Mouse (Mus musculus) midbrain, embryonic 10.5 days (tissue): ENCODE measurements around the gene Zw10. TPM values are rescaled to one million over a fixed set of nuclear protein-coding genes. Genes with fewer than 3 reads are reported as not detected.

ENCODE experiments used
- DNase-seq: peaks from one replicate; pipeline ENCODE4 v3.0.0-alpha.2; 2017; ENCODE audit warnings: low spot score
- H3K27ac ChIP-seq: fragments of 300-500 bp; sonication (generic); replicated peaks from 2 replicates; pipeline ENCODE4 v1.5.1; 2016; ENCODE audit warnings: mild to moderate bottlenecking
- H3K27me3 ChIP-seq: fragments of 300-500 bp; sonication (generic); 2 replicates; pipeline ENCODE4 v1.6.1; 2016; ENCODE audit warnings: low read depth, mild to moderate bottlenecking; ENCODE audit not compliant: poor library complexity, severe bottlenecking
- H3K36me3 ChIP-seq: fragments of 300-500 bp; sonication (generic); 2 replicates; pipeline ENCODE4 v1.6.1; 2016; ENCODE audit warnings: mild to moderate bottlenecking, moderate library complexity
- H3K4me1 ChIP-seq: fragments of 300-500 bp; sonication (generic); 2 replicates; pipeline ENCODE4 v1.6.1; 2016
- H3K4me3 ChIP-seq: fragments of 300-500 bp; sonication (generic); 2 replicates; pipeline ENCODE4 v1.5.1; 2016; ENCODE audit warnings: mild to moderate bottlenecking, moderate library complexity
- H3K9me3 ChIP-seq: fragments of 300-500 bp; sonication (generic); replicated peaks from 2 replicates; pipeline ENCODE4 v1.6.1; 2016; ENCODE audit warnings: mild to moderate bottlenecking
- WGBS: fragments of 180-500 bp; shearing (Covaris S2); methylation state at CpG from one replicate; pipeline ENCODE4 v1.1.7; 2016; 5-methylcytosine and 5-hydroxymethylcytosine counted together
- polyA plus RNA-seq: library from polyadenylated mRNA; unstranded; fragments of >200 nt; fragmentation: Nextera tagmentation; extraction: Ambion mirVana; gene quantifications from 2 replicates; pipeline ENCODE4 v1.2.1, GENCODE M21; 2016

Zw10 gene
- 57.3 and 60.1 TPM in 2 replicates for polyA plus RNA-seq

DNA sequence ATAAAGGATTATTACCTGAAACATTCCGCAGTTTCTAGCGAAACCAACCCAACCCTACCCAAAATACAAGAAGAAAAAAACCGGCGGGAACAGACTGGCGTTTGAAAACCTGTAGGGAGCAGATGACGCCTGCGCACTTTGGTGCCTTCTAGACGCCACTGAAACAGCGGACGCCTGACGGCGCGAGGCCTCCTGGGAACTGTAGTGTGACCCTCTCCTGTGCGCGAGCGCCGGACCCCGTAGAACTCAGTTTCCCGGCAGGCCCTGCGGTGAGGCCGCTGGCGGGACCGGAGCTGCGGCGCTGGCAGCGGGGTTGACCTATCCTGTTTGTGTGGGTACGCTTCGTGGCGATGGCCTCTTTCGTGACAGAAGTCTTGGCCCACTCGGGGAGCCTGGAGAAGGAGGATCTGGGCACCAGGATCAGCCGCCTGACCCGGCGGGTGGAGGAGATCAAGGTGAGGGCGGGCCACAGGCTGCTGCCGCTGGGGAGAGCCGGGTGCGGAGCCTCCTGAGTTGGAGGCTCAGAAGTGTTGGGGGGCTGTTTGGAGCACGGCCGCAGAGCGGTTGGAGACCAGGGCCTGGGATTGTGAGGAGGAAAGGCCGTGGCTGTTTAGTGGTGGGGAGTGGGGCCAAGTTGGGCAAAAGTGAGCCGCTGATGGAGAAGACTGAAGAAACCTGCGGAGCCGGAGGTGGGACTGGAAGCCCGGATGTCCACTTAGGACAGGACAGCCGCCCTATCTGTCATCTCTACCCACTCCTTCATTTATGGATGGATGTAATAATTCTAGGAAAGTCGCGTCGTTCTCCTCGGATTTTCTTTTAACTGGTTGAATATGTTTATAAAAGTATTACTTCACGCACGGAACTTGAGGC, at the start of gene Zw10:
TSS of gene Zw10 (plus strand) at position 281 of the 873 bp plus-strand sequence.
- Histone ChIP-seq H3K4me3 (peak within 1 kb of the TSS; percentile 82), H3K9me3 (no peaks in the 10 kb centered on the region), H3K27me3 (no peaks in the 10 kb centered on the region), H3K27ac (peak within 1 kb of the TSS; percentile 89), H3K4me1 (peaks cover 17% of the 10 kb centered on the region), H3K36me3 (peaks cover 26% of the 10 kb centered on the region)
- under 1% methylated on average over 53 of the region's 53 CpGs for WGBS
- peak; percentile 96 for DNase-seq

DNA sequence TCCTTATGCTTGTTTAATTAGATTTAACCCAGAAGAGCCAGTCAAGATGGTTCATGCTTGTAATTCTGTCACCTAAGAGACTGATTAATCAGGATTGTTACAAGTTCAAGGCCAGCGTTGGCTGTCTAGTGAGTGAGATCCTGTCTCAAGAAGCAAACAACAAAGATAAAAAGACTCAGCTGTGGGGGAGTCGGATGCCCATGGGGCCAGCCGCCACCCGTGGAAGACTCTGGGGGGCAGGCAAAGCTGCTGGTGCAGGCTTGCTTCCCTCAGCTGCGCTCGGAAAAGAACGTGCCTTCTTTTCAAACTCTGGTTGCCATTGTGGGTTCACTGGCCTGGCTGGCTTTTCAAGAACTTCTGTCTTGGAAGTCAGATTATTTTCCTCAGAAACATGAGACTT, 39.6 kb upstream of the Zw10 start:
- 87% methylated on average over 7 of the region's 7 CpGs for WGBS
- Histone ChIP-seq H3K9me3 (no peaks in the 10 kb centered on the region), H3K27ac (no peak overlapping the region), H3K36me3 (peaks cover 93% of the 10 kb centered on the region), H3K4me1 (no peaks in the 10 kb centered on the region), H3K27me3 (no peaks in the 10 kb centered on the region), H3K4me3 (no peak overlapping the region)
- DNase-seq = no peak

DNA sequence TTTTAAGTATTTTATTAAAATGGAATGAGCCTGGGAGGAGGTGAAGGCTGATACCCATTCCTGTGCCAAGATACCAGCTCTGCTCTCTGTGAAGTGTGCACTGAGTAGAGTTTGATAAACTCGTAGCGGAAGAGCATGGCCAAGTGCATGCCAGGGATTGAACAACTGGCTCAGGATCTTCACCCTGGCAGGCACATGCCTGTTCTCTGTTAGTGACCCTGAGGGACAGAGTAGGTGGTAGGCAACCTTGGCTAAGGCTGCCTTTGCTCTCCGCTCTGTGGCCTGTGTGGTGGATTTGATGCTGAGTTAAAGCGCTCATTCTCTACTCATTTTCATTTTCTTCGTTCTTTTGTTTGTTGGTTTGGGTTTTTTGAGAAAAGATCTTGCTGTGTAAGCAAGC, 34.1 kb upstream of the Zw10 start:
- no peak for DNase-seq
- no peaks in the 10 kb centered on the region for H3K4me1 ChIP-seq
- no peak overlapping the region for H3K4me3 ChIP-seq
- whole genome bisulfite sequencing = 96% methylated on average over 5 of the region's 5 CpGs
- no peaks in the 10 kb centered on the region for H3K9me3 ChIP-seq
- H3K36me3 ChIP-seq = peaks cover 86% of the 10 kb centered on the region
- no peaks in the 10 kb centered on the region for H3K27me3 ChIP-seq
- no peak overlapping the region for H3K27ac ChIP-seq

DNA sequence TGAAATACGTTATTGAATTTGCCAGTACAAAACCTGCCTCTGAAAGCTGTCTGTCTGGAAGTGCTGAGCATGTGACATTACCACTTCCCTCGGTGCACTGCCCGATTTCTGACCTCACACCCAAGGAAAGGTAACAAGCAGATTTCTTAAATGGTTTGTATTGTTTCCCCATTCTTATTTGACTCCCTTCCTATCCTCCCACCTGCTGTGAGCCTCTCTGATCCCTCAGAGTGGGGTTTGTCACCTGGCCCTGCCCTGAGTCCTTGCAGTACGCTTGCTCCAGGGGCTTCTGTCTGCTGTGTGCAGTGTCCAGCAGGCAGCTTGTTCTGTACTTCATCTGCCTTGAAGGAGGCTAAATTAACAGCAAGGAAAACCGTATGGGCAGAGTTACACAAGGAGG, 31.5 kb upstream of the Zw10 start:
- no peaks in the 10 kb centered on the region for H3K9me3 ChIP-seq
- DNase-seq = no peak
- peaks cover 87% of the 10 kb centered on the region for H3K36me3 ChIP-seq
- H3K27me3 ChIP-seq = no peaks in the 10 kb centered on the region
- no peaks in the 10 kb centered on the region for H3K4me1 ChIP-seq
- H3K4me3 ChIP-seq = no peak overlapping the region
- 90% methylated on average over 5 of the region's 5 CpGs for WGBS
- no peak overlapping the region for H3K27ac ChIP-seq

DNA sequence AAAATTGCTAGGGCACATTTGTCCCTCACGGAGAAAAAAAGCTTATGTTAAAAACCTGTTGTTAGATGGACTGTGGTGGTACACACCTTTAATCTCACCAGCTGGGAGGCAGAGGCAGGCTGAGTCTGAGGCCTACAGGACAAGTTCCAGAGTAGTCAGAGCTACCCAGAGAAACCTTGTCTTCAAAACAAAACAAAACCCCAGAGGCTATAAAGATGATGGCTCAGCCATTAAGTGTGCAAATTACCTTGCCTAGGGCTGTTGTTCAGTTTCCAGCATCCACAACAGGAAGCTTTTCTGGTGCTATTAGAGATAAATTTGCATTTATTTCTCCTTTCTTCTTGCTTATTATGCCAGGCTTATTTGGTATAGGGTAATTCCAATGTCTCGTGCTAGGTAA, 30.9 kb upstream of the Zw10 start:
- Histone ChIP-seq H3K9me3 (no peaks in the 10 kb centered on the region), H3K4me3 (no peak overlapping the region), H3K36me3 (peaks cover 87% of the 10 kb centered on the region), H3K27ac (no peak overlapping the region), H3K27me3 (no peaks in the 10 kb centered on the region), H3K4me1 (no peaks in the 10 kb centered on the region)
- DNase-seq = no peak
- WGBS = 95% methylated on average over 2 of the region's 2 CpGs

DNA sequence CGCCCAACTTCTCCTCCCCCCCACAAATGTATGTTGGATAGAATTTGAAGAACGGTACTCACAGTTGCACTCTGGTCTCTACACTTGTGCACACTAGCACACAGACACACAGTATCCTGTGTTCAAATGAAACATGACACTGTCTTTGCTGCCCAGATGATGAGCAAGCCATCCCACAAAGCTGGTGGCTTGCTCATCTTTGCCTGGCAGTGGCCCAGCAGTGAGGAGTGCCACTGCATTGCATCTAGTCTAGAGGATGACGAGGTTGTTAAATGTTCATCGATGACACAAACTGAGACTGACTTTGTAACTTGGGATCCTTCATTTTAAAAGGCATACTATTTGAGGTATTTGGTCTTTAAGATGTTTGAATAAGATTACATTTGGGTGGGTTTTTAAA, 20.6 kb upstream of the Zw10 start:
- H3K36me3 ChIP-seq = peaks cover 99% of the 10 kb centered on the region
- H3K9me3 ChIP-seq = no peaks in the 10 kb centered on the region
- WGBS = 94% methylated on average over 4 of the region's 4 CpGs
- DNase-seq = no peak
- no peaks in the 10 kb centered on the region for H3K27me3 ChIP-seq
- H3K4me1 ChIP-seq = no peaks in the 10 kb centered on the region
- no peak overlapping the region for H3K4me3 ChIP-seq
- no peak overlapping the region for H3K27ac ChIP-seq

DNA sequence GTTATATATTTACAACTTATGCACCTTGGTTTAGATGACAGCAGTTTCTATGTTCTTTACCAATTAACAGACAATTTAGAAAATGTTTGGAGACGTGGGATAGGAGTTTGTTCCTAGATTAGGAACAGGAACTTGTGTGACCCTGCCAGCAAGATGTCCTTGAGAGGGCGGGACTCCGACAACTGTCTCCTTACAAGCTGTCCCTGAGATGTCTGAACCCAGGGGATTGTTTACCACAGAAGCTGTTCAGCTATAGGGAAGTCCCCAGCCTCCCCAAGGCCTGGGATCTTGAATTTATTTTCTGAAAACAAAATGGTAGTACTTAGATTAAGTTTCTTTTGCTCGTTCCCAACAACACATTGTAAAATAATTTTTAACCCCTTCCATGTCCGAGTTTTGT, 4.5 kb upstream of the Zw10 start:
- peaks cover 5% of the 10 kb centered on the region for H3K4me1 ChIP-seq
- H3K4me3 ChIP-seq = no peak overlapping the region
- WGBS = 81% methylated on average over 5 of the region's 5 CpGs
- H3K27ac ChIP-seq = no peak overlapping the region
- DNase-seq = no peak
- no peaks in the 10 kb centered on the region for H3K27me3 ChIP-seq
- H3K36me3 ChIP-seq = no peaks in the 10 kb centered on the region
- no peaks in the 10 kb centered on the region for H3K9me3 ChIP-seq

DNA sequence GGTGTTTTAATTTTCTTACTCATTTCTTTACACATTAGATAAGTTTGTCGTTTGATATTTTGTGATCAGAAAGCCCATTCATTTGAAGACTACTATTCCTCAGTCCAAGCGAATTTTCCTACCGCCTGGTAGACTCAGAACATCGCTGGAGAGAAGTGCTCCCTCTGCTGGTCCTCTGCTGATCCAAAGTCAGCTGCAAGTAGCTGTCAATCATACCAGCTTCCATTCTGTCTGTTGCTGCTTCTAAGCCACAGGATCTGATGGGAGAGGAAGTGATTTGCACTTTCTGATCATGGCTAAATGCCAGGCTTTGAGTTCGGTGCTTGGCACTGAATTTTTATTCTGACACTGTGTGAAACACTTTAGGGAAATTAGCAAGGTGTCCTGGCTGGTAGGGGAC, 4.1 kb upstream of the Zw10 start:
- DNase-seq = peak; percentile 57
- H3K9me3 ChIP-seq = no peaks in the 10 kb centered on the region
- H3K4me3 ChIP-seq = no peak overlapping the region
- peaks cover 9% of the 10 kb centered on the region for H3K4me1 ChIP-seq
- H3K27me3 ChIP-seq = no peaks in the 10 kb centered on the region
- WGBS = 17% methylated on average over 5 of the region's 5 CpGs
- H3K27ac ChIP-seq = no peak overlapping the region
- H3K36me3 ChIP-seq = no peaks in the 10 kb centered on the region

DNA sequence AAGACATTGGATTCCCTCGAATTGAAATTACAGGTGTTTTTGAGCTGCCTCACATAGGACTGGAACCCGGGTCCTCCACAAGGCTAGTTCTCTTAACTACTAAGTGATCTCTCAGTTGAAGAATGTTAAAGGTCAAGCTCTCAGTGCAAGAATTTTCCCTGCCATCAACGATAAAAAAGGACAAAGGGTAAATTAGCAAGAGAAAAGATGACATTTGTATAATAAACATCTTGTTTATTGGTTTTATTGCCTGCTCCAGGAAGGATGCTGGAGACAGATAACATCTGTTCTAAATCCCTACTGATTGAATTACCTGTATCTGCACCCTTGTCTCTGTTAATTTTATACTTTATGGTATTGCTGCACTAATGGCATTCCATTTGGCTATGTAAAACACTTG, 1.4 kb upstream of the Zw10 start:
- Histone ChIP-seq H3K4me3 (no peak overlapping the region), H3K9me3 (no peaks in the 10 kb centered on the region), H3K27me3 (no peaks in the 10 kb centered on the region), H3K36me3 (peaks cover 15% of the 10 kb centered on the region), H3K27ac (no peak overlapping the region), H3K4me1 (peaks cover 17% of the 10 kb centered on the region)
- 84% methylated on average over 3 of the region's 3 CpGs for WGBS
- DNase-seq = no peak

DNA sequence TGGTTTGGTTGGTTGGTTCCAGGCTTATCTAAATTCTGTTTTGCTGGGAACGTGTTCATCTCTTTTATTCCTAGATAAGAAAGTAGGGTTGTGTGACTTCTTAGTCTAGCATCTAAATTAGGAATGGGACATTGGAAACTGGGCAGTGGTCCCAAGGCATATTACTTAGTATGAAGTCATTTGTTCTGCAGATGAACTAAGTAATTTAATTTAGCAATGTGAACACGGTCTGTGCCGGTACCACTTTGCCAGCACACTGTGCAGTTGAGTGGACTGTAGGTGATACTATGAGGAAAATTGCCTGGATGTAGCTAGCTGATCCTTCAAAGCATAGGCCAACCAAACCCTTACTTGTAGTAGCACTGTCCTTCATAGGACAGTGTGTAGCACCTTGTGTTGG, 21.4 kb downstream of the Zw10 start:
- Histone ChIP-seq H3K4me1 (peaks cover 11% of the 10 kb centered on the region; the same call in 1 of the 2 replicates), H3K9me3 (no peaks in the 10 kb centered on the region), H3K27me3 (no peaks in the 10 kb centered on the region), H3K4me3 (no peak overlapping the region), H3K36me3 (peaks cover 84% of the 10 kb centered on the region), H3K27ac (no peak overlapping the region)
- DNase-seq = no peak
- WGBS = 98% methylated on average over 3 of the region's 3 CpGs

DNA sequence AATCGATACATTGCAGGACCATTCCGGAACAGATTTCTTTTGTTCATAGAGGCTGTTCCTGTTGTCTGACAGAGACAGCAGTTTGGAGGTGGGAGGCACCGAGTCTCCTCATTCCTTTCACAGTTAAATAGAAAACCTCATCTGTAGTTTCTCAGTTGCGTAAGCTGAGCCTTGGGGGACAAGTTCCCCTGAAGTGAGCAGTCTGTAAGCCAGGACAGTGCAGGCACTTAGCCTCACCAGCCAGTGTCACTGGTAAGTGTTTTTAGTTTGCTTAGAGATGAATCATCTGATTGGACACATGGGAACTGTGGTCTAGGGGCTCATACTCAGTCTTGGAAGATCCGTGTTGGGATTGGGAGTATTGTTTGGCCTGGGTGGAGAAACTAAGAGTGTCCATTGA, 25.7 kb downstream of the Zw10 start, which contains the start of gene Tmprss5:
TSS of gene Tmprss5 (plus strand) at position 154 of the 400 bp plus-strand sequence.
- peaks cover 52% of the 10 kb centered on the region for H3K36me3 ChIP-seq
- no peak within 1 kb of the TSS for H3K4me3 ChIP-seq
- DNase-seq = no peak
- H3K4me1 ChIP-seq = no peaks in the 10 kb centered on the region
- 71% methylated on average over 5 of the region's 5 CpGs for WGBS
- H3K27me3 ChIP-seq = no peaks in the 10 kb centered on the region
- no peak within 1 kb of the TSS; the same call in 1 of the 2 replicates for H3K27ac ChIP-seq
- no peaks in the 10 kb centered on the region for H3K9me3 ChIP-seq

DNA sequence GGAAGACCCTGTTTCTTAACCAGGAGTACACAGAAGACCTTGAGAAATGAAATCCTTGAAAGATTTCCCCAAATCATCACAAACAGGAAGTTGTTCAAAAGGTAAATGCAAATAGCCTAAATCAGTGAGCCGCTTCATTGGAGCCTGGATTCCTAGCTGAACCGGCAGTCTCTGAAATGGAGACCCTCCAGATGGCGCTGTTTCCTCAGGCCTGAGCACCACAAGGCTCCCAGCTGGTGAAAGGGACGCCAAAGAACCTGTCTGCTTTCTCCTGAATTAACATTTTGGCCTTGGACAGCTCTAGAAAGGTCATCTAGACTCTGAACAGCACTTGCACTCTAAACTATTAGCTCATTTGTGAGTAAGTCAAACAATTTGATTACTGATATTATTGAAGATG, 26.1 kb downstream of the Zw10 start:
- Histone ChIP-seq H3K27me3 (no peaks in the 10 kb centered on the region; the same call in 1 of the 2 replicates), H3K9me3 (no peaks in the 10 kb centered on the region), H3K27ac (no peak overlapping the region), H3K4me1 (no peaks in the 10 kb centered on the region), H3K4me3 (no peak overlapping the region), H3K36me3 (peaks cover 48% of the 10 kb centered on the region)
- 10% methylated on average over 4 of the region's 4 CpGs for WGBS
- peak; percentile 64 for DNase-seq

DNA sequence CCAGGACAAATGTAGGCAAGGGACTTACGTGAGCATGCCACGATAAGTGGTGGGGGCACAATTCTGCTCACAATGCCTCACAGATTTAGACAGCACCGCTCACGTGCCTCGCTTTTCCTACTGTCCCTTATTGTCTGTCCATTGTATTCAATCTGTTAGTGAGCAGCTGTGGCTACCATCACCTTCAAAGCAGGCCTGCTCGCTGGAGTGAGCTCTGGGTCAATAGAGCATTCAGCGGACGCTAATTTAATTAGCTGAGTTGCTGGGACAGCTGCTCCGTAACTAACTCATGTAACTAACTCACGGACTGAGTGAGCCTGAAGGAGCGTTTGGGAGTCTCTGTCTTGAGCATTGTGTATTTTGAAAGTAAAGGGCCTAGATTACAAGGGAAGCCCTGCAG, 31.9 kb downstream of the Zw10 start:
- DNase-seq = peak; percentile 26
- no peaks in the 10 kb centered on the region for H3K9me3 ChIP-seq
- H3K27ac ChIP-seq = peak overlapping the region; percentile 55; the same call in 1 of the 2 replicates
- no peaks in the 10 kb centered on the region; the same call in 1 of the 2 replicates for H3K27me3 ChIP-seq
- 30% methylated on average over 11 of the region's 11 CpGs for WGBS
- no peak overlapping the region for H3K4me3 ChIP-seq
- peaks cover 11% of the 10 kb centered on the region for H3K4me1 ChIP-seq
- peaks cover 8% of the 10 kb centered on the region; the same call in 1 of the 2 replicates for H3K36me3 ChIP-seq
